Mouse (Mus musculus) MEL (cell line): Measurements from ENCODE around the gene Ldah. TPM values are rescaled to one million over a fixed set of nuclear protein-coding genes. Genes with fewer than 3 reads are reported as not detected.

ENCODE experiments used
- DNase-seq: peaks from one replicate; pipeline ENCODE4 v3.0.0; 2011; ENCODE audit warnings: low read depth, low spot score
- H3K27ac ChIP-seq: 2 replicates; pipeline ENCODE4 v1.5.1; 2012; ENCODE audit warnings: low read depth, mild to moderate bottlenecking, control low read depth, low read length, moderate library complexity; ENCODE audit not compliant: control insufficient read depth
- H3K27me3 ChIP-seq, 2 experiments: fragments of 150-350 bp in 1 of 2; sonication (generic) in 1 of 2; 2 replicates each; pipeline ENCODE4 v1.6.1; 2012; ENCODE audit warnings: low read length in 2 of 2, mild to moderate bottlenecking in 2 of 2, improper control_type of control experiment in 1 of 2, moderate library complexity in 1 of 2; ENCODE audit not compliant: insufficient read depth in 2 of 2, control insufficient read depth in 1 of 2
- H3K36me3 ChIP-seq, 2 experiments: 2 replicates each; pipeline ENCODE4 v1.6.1; 2012 to 2014; ENCODE audit warnings: low read length in 2 of 2, improper control_type of control experiment in 1 of 2, inconsistent platforms in 1 of 2, mild to moderate bottlenecking in 1 of 2; ENCODE audit not compliant: insufficient read depth in 2 of 2, control insufficient read depth in 1 of 2
- H3K4me1 ChIP-seq, 2 experiments: fragments of 150-350 bp in 1 of 2; sonication (generic) in 1 of 2; 2 replicates each; pipeline ENCODE4 v1.6.1; 2012; ENCODE audit warnings: low read length in 2 of 2, improper control_type of control experiment in 1 of 2, mild to moderate bottlenecking in 1 of 2; ENCODE audit not compliant: insufficient read depth in 2 of 2, control insufficient read depth in 1 of 2
- H3K4me3 ChIP-seq, 2 experiments: fragments of 150-350 bp in 1 of 2; sonication (generic) in 1 of 2; 2 replicates each; pipeline ENCODE4 v1.5.1; 2012; ENCODE audit warnings: low read depth in 2 of 2, low read length in 2 of 2, mild to moderate bottlenecking in 2 of 2, moderate library complexity in 2 of 2, control low read depth in 1 of 2, improper control_type of control experiment in 1 of 2; ENCODE audit not compliant: control insufficient read depth in 1 of 2, insufficient read depth in 1 of 2
- H3K79me2 ChIP-seq: 2 replicates; pipeline ENCODE4 v1.6.1; 2012; ENCODE audit warnings: mild to moderate bottlenecking, low read length, moderate library complexity; ENCODE audit not compliant: control insufficient read depth, poor library complexity, insufficient read depth
- H3K9ac ChIP-seq: 2 replicates; pipeline ENCODE4 v1.6.1; 2012; ENCODE audit warnings: low read depth, mild to moderate bottlenecking, control low read depth, low read length, moderate library complexity; ENCODE audit not compliant: control insufficient read depth, poor library complexity, severe bottlenecking
- H3K9me3 ChIP-seq: fragments of 150-350 bp; sonication (generic); replicated peaks from 2 replicates; pipeline ENCODE4 v1.6.1; 2012; ENCODE audit warnings: mild to moderate bottlenecking, low read length, improper control_type of control experiment, moderate library complexity; ENCODE audit not compliant: insufficient read depth
- BHLHE40 ChIP-seq: IDR thresholded peaks from 2 replicates; pipeline ENCODE4 v1.6.1; 2012; ENCODE audit warnings: low read depth, mild to moderate bottlenecking, inconsistent platforms, low read length, improper control_type of control experiment, borderline replicate concordance
- CHD2 ChIP-seq: IDR thresholded peaks from 2 replicates; pipeline ENCODE4 v1.6.1; 2011; ENCODE audit warnings: low read length, improper control_type of control experiment
- CTCF ChIP-seq, 3 experiments: IDR thresholded peaks in 2 of 3; conservative IDR thresholded peaks in 1 of 3; 2 replicates each; pipeline ENCODE4 v1.5.1; 2011 to 2012; ENCODE audit warnings: low read length in 3 of 3, low read depth in 2 of 3, mild to moderate bottlenecking in 2 of 3, improper control_type of control experiment in 1 of 3, inconsistent platforms in 1 of 3, mixed read lengths in 1 of 3, moderate library complexity in 1 of 3; ENCODE audit not compliant: control insufficient read depth in 1 of 3, insufficient read depth in 1 of 3, poor library complexity in 1 of 3, severe bottlenecking in 1 of 3
- E2F4 ChIP-seq: IDR thresholded peaks from 2 replicates; pipeline ENCODE4 v1.6.1; 2011; ENCODE audit warnings: low read depth, low read length, improper control_type of control experiment, borderline replicate concordance
- ELF1 ChIP-seq: IDR thresholded peaks from 2 replicates; pipeline ENCODE4 v1.6.1; 2014; ENCODE audit warnings: low read depth, mild to moderate bottlenecking, inconsistent platforms, low read length, improper control_type of control experiment, moderate library complexity
- EP300 ChIP-seq, 2 experiments: IDR thresholded peaks; 2 replicates each; pipeline ENCODE4 v1.6.1; 2011; ENCODE audit warnings: improper control_type of control experiment in 2 of 2, low read length in 2 of 2, low read depth in 1 of 2, mild to moderate bottlenecking in 1 of 2
- ETS1 ChIP-seq: IDR thresholded peaks from 2 replicates; pipeline ENCODE4 v1.6.1; 2012; ENCODE audit warnings: low read depth, mild to moderate bottlenecking, inconsistent platforms, low read length, improper control_type of control experiment, moderate library complexity
- GABPA ChIP-seq: IDR thresholded peaks from 2 replicates; pipeline ENCODE4 v1.6.1; 2012; ENCODE audit warnings: low read depth, mild to moderate bottlenecking, inconsistent platforms, low read length, improper control_type of control experiment, moderate library complexity
- HCFC1 ChIP-seq: IDR thresholded peaks from 2 replicates; pipeline ENCODE4 v1.6.1; 2012; ENCODE audit warnings: low read depth, mild to moderate bottlenecking, inconsistent platforms, low read length, improper control_type of control experiment, moderate library complexity
- JUND ChIP-seq: IDR thresholded peaks from 2 replicates; pipeline ENCODE4 v1.6.1; 2011; ENCODE audit warnings: low read depth, mild to moderate bottlenecking, improper control_type of control experiment, low read length
- KAT2A ChIP-seq: conservative IDR thresholded peaks from 2 replicates; pipeline ENCODE4 v1.6.1; 2012; ENCODE audit warnings: low read depth, low read length, improper control_type of control experiment, inconsistent platforms
- MAFK ChIP-seq: IDR thresholded peaks from 2 replicates; pipeline ENCODE4 v1.6.1; 2011; ENCODE audit warnings: low read depth, mild to moderate bottlenecking, low read length, improper control_type of control experiment, borderline replicate concordance
- MAX ChIP-seq: IDR thresholded peaks from 2 replicates; pipeline ENCODE4 v1.6.1; 2011; ENCODE audit warnings: low read length, improper control_type of control experiment
- MAZ ChIP-seq: IDR thresholded peaks from 2 replicates; pipeline ENCODE4 v1.6.1; 2012; ENCODE audit warnings: low read depth, mild to moderate bottlenecking, inconsistent platforms, low read length, improper control_type of control experiment
- MEF2A ChIP-seq: IDR thresholded peaks from 2 replicates; pipeline ENCODE4 v1.6.1; 2014; ENCODE audit warnings: low read depth, mild to moderate bottlenecking, inconsistent platforms, low read length, improper control_type of control experiment; ENCODE audit not compliant: poor library complexity, insufficient replicate concordance, severe bottlenecking; ENCODE audit errors: extremely low read depth
- MXI1 ChIP-seq: IDR thresholded peaks from 2 replicates; pipeline ENCODE4 v1.6.1; 2011; ENCODE audit warnings: mild to moderate bottlenecking, low read depth, low read length, improper control_type of control experiment
- MYB ChIP-seq: IDR thresholded peaks from 2 replicates; pipeline ENCODE4 v1.6.1; 2011; ENCODE audit warnings: mild to moderate bottlenecking, low read depth, low read length, improper control_type of control experiment
- MYC ChIP-seq: IDR thresholded peaks from 2 replicates; pipeline ENCODE4 v1.6.1; 2011; ENCODE audit warnings: low read depth, mild to moderate bottlenecking, low read length, improper control_type of control experiment, moderate library complexity
- NELFE ChIP-seq: IDR thresholded peaks from 2 replicates; pipeline ENCODE4 v1.6.1; 2011; ENCODE audit warnings: low read depth, low read length, improper control_type of control experiment
- NRF1 ChIP-seq: IDR thresholded peaks from 2 replicates; pipeline ENCODE4 v1.6.1; 2014; ENCODE audit warnings: low read depth, mild to moderate bottlenecking, inconsistent platforms, low read length, improper control_type of control experiment, moderate library complexity; ENCODE audit not compliant: poor library complexity, insufficient read depth, severe bottlenecking
- POLR2A ChIP-seq, 2 experiments: IDR thresholded peaks; 2 replicates each; pipeline ENCODE4 v1.6.1; 2011 to 2012; ENCODE audit warnings: low read length in 2 of 2, mild to moderate bottlenecking in 2 of 2, control low read depth in 1 of 2, improper control_type of control experiment in 1 of 2, low read depth in 1 of 2, moderate library complexity in 1 of 2; ENCODE audit not compliant: control insufficient read depth in 1 of 2, insufficient read depth in 1 of 2, poor library complexity in 1 of 2
- POLR2AphosphoS2 ChIP-seq: IDR thresholded peaks from 2 replicates; pipeline ENCODE4 v1.6.1; 2011; ENCODE audit warnings: low read length, improper control_type of control experiment
- POLR2AphosphoS5 ChIP-seq: IDR thresholded peaks from 2 replicates; pipeline ENCODE4 v1.6.1; 2012; ENCODE audit warnings: low read depth, borderline replicate concordance, mild to moderate bottlenecking, inconsistent platforms, low read length, moderate library complexity, mixed read lengths
- RAD21 ChIP-seq: IDR thresholded peaks from 2 replicates; pipeline ENCODE4 v1.6.1; 2011; ENCODE audit warnings: mild to moderate bottlenecking, low read depth, low read length, improper control_type of control experiment
- RCOR1 ChIP-seq: IDR thresholded peaks from 2 replicates; pipeline ENCODE4 v1.6.1; 2012; ENCODE audit warnings: low read depth, mild to moderate bottlenecking, inconsistent platforms, low read length, improper control_type of control experiment
- SIN3A ChIP-seq: IDR thresholded peaks from 2 replicates; pipeline ENCODE4 v1.6.1; 2012; ENCODE audit warnings: low read length, improper control_type of control experiment, inconsistent platforms
- SMC3 ChIP-seq: IDR thresholded peaks from 2 replicates; pipeline ENCODE4 v1.6.1; 2011; ENCODE audit warnings: low read depth, low read length, improper control_type of control experiment
- TBP ChIP-seq: IDR thresholded peaks from 2 replicates; pipeline ENCODE4 v1.8.0; 2011; ENCODE audit warnings: low read depth, low read length, improper control_type of control experiment
- TCF12 ChIP-seq: IDR thresholded peaks from 2 replicates; pipeline ENCODE4 v1.6.1; 2014; ENCODE audit warnings: low read depth, mild to moderate bottlenecking, inconsistent platforms, low read length, improper control_type of control experiment, moderate library complexity
- UBTF ChIP-seq: IDR thresholded peaks from 2 replicates; pipeline ENCODE4 v1.6.1; 2012; ENCODE audit warnings: low read depth, mild to moderate bottlenecking, inconsistent platforms, low read length, improper control_type of control experiment, moderate library complexity, borderline replicate concordance; ENCODE audit not compliant: insufficient read depth
- USF1 ChIP-seq: IDR thresholded peaks from 2 replicates; pipeline ENCODE4 v1.6.1; 2014; ENCODE audit warnings: low read depth, mild to moderate bottlenecking, inconsistent platforms, low read length, improper control_type of control experiment, moderate library complexity
- USF2 ChIP-seq, 2 experiments: IDR thresholded peaks; 2 replicates each; pipeline ENCODE4 v1.6.1; 2011 to 2012; ENCODE audit warnings: improper control_type of control experiment in 2 of 2, low read length in 2 of 2, borderline replicate concordance in 1 of 2, inconsistent platforms in 1 of 2, low read depth in 1 of 2, mild to moderate bottlenecking in 1 of 2; ENCODE audit not compliant: insufficient read depth in 1 of 2
- ZC3H11A ChIP-seq: IDR thresholded peaks from 2 replicates; pipeline ENCODE4 v1.6.1; 2012; ENCODE audit warnings: low read depth, mild to moderate bottlenecking, inconsistent platforms, low read length, improper control_type of control experiment
- ZKSCAN1 ChIP-seq: IDR thresholded peaks from 2 replicates; pipeline ENCODE4 v1.6.1; 2012; ENCODE audit warnings: low read depth, mild to moderate bottlenecking, inconsistent platforms, low read length, improper control_type of control experiment, moderate library complexity
- ZMIZ1 ChIP-seq: IDR thresholded peaks from 2 replicates; pipeline ENCODE4 v1.6.1; 2012; ENCODE audit warnings: low read depth, mild to moderate bottlenecking, inconsistent platforms, low read length, improper control_type of control experiment, moderate library complexity
- ZNF384 ChIP-seq: IDR thresholded peaks from 2 replicates; pipeline ENCODE4 v1.6.1; 2012; ENCODE audit warnings: low read depth, mild to moderate bottlenecking, inconsistent platforms, low read length, improper control_type of control experiment
- polyA plus RNA-seq, 2 experiments: library from polyadenylated mRNA; stranded (reverse) in 1 of 2; unstranded in 1 of 2; fragments of >175 nt in 1 of 2; fragments of >200 nt in 1 of 2; gene quantifications; 2 replicates each; pipeline versions ENCODE4 v1.2.1 to v1.2.4; 2012; ENCODE audit warnings: low replicate concordance in 2 of 2, low read depth in 1 of 2; ENCODE audit not compliant: insufficient read length in 2 of 2, insufficient read depth in 1 of 2, missing spikeins in 1 of 2
- total RNA-seq: library from RNA; depleted of rRNA; stranded (reverse); fragments of 300-350 nt; gene quantifications from 2 replicates; pipeline ENCODE4 v1.2.3, GENCODE M21; 2012; rRNA removed

Gene Ldah
- total RNA-seq, result 27.2 and 28.6 TPM in 2 replicates
- polyA plus RNA-seq, result 100 to 1,000 TPM in 1 of 2 experiments, 10 to 100 TPM in 1; 44.2 to 132 TPM

GRCm38 (mm10) chr12:8207978-8208403 is at the start of gene Ldah:
Ldah (plus strand) TSS chr12:8208107.
- Histone ChIP-seq H3K36me3 (peaks cover 2 to 9% of the 10 kb centered on the region in 2 experiments; a peak in 3 of 4 replicates), H3K27ac (peak within 1 kb of the TSS; percentile 48), H3K4me1 (peaks cover 0 to 2% of the 10 kb centered on the region in 2 experiments; a peak in 3 of 4 replicates), H3K4me3 (peak within 1 kb of the TSS; percentile 85 to 92), H3K27me3 (no peaks in the 10 kb centered on the region), H3K9me3 (no peaks in the 10 kb centered on the region), H3K9ac (peak within 1 kb of the TSS; percentile 76), H3K79me2 (peaks cover 8% of the 10 kb centered on the region)
- peak; percentile 95 for DNase-seq
- TF ChIP-seq USF2 (IDR thresholded peaks at IDR 0.05; ENCODE audit: borderline replicate concordance in 1 of 2, insufficient read depth in 1 of 2, low read depth in 1 of 2, low read length in 2 of 2) (no peak), E2F4 (no peak), MXI1 (peak; percentile 81; the same call in 1 of the 2 replicates), GABPA (no peak), ZNF384 (no peak), ZMIZ1 (0 out of 2 replicates have a peak, but pooled peaks have one; percentile 52), RCOR1 (no peak), RAD21 (no peak), MAFK (no peak), NRF1 (peak; percentile 38; the same call in 1 of the 2 replicates), POLR2AphosphoS5 (no peak), EP300 (IDR thresholded peaks at IDR 0.05; ENCODE audit: low read depth in 1 of 2, low read length in 2 of 2) (peak in 1 of 2 experiments; percentile 24; a peak in 1 of 4 replicates), USF1 (peak; percentile 71), MEF2A (no peak), ELF1 (peak; percentile 100), MAZ (no peak; the same call in 1 of the 2 replicates), JUND (no peak), SMC3 (0 out of 2 replicates have a peak, but pooled peaks have one; percentile 1), POLR2A (IDR thresholded peaks at IDR 0.05; ENCODE audit: control insufficient read depth in 1 of 2, insufficient read depth in 1 of 2, low read depth in 1 of 2, low read length in 2 of 2, poor library complexity in 1 of 2) (peak; percentile 78 to 82), MYC (peak; percentile 90), ETS1 (peak; percentile 40; the same call in 1 of the 2 replicates), BHLHE40 (no peak), ZC3H11A (no peak), ZKSCAN1 (no peak), TBP (peak; percentile 68), NELFE (peak; percentile 93), MAX (peak; percentile 90), HCFC1 (peak; percentile 93), KAT2A (peak; percentile 61; the same call in 1 of the 2 replicates), SIN3A (peak; percentile 97), CHD2 (no peak), CTCF (IDR thresholded peaks at IDR 0.05 in 2 of 3, conservative IDR thresholded peaks at IDR 0.05 in 1 of 3; ENCODE audit: control insufficient read depth in 1 of 3, insufficient read depth in 1 of 3, low read depth in 2 of 3, low read length in 3 of 3, poor library complexity in 1 of 3, severe bottlenecking in 1 of 3) (no peak; a peak in 1 of 6 replicates), POLR2AphosphoS2 (peak; percentile 77), UBTF (no peak), TCF12 (peak; percentile 67), MYB (no peak)
